Mouse (Mus musculus) ES-Bruce4 (cell line): Measurements from ENCODE around the gene Phf7. TPM values are rescaled to one million over a fixed set of nuclear protein-coding genes. Genes with fewer than 3 reads are reported as not detected.

ENCODE experiments used
- H3K27ac ChIP-seq: 2 replicates; pipeline ENCODE4 v1.5.1; 2012; ENCODE audit warnings: low read length, inconsistent platforms; ENCODE audit not compliant: insufficient read depth
- H3K27me3 ChIP-seq: 2 replicates; pipeline ENCODE4 v1.6.1; 2012; ENCODE audit warnings: mild to moderate bottlenecking, low read length, inconsistent platforms; ENCODE audit not compliant: control insufficient read depth, poor library complexity, insufficient read depth, severe bottlenecking
- H3K36me3 ChIP-seq: 2 replicates; pipeline ENCODE4 v1.6.1; 2012; ENCODE audit warnings: inconsistent platforms, mild to moderate bottlenecking, low read length, moderate library complexity; ENCODE audit not compliant: control insufficient read depth, poor library complexity, insufficient read depth, severe bottlenecking
- H3K4me1 ChIP-seq: one replicate; pipeline ENCODE4 v1.8.1; 2011; ENCODE audit warnings: low read length; ENCODE audit not compliant: control insufficient read depth, insufficient read depth
- H3K4me3 ChIP-seq: 2 replicates; pipeline ENCODE4 v1.5.1; 2011; ENCODE audit warnings: low read depth, mild to moderate bottlenecking, low read length
- H3K9ac ChIP-seq: 2 replicates; pipeline ENCODE4 v1.6.1; 2012; ENCODE audit warnings: low read depth, mild to moderate bottlenecking, inconsistent platforms; ENCODE audit not compliant: poor library complexity, severe bottlenecking
- H3K9me3 ChIP-seq: replicated peaks from 2 replicates; pipeline ENCODE4 v1.6.1; 2012; ENCODE audit warnings: mild to moderate bottlenecking, low read length, inconsistent platforms; ENCODE audit not compliant: control insufficient read depth, poor library complexity, insufficient read depth, severe bottlenecking
- CTCF ChIP-seq: IDR thresholded peaks from one replicate; pipeline ENCODE4 v1.8.1; 2011; ENCODE audit warnings: low read depth, low read length
- EP300 ChIP-seq: IDR thresholded peaks from 2 replicates; pipeline ENCODE4 v1.6.1; 2011; ENCODE audit warnings: low read depth, low read length; ENCODE audit not compliant: insufficient read depth
- POLR2A ChIP-seq: IDR thresholded peaks from one replicate; pipeline ENCODE4 v1.8.1; 2011; ENCODE audit warnings: low read length; ENCODE audit not compliant: insufficient read depth
- polyA plus RNA-seq: library from polyadenylated mRNA; stranded (reverse); fragments of >200 nt; gene quantifications from 2 replicates; pipeline ENCODE4 v1.2.4, GENCODE M21; 2011; ENCODE audit warnings: low read depth; ENCODE audit not compliant: missing spikeins, insufficient read depth, insufficient read length

The Phf7 gene
- 14.0 and 15.3 TPM in 2 replicates for polyA plus RNA-seq

- Histone ChIP-seq H3K36me3 (peaks cover 33% of the 10 kb centered on the region), H3K27me3 (no peaks in the 10 kb centered on the region), H3K27ac (peak within 1 kb of the TSS; percentile 83), H3K4me3 (peak within 1 kb of the TSS; percentile 91), H3K4me1 (no peaks in the 10 kb centered on the region), H3K9me3 (no peaks in the 10 kb centered on the region), H3K9ac (peak within 1 kb of the TSS; percentile 90)
- TF ChIP-seq CTCF, result no peak
- 0 out of 2 replicates have a peak, but pooled peaks have one; percentile 56 for TF ChIP-seq EP300
- TF ChIP-seq POLR2A, result peak; percentile 18
These were observed at the start of gene Phf7, which contains the start of gene Bap1 for GRCm38 (mm10) chr14:31251084-31251604. Phf7 (minus strand) TSS chr14:31251317. Bap1 (plus strand) TSS chr14:31251450.

DNA sequence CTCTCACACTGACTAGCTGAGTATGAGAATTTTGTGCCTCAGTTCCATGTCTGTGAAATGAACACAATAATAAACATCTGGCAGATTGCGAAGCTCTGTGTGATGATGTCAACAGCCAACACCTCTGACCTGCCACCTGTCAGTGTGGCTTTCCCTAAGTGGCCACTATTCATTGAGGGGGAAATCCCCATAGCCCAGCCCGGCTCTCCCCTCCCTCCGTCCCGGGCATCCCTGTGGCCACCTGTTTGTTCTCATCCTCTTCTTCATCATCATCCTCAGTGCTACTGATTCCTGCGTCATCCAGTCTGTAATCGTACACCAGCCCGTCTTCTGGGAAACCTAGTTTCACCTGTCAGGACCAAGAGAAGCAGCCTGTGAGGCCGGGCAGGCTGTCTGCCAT, 34.6 kb upstream of the Phf7 start:
- H3K4me3 ChIP-seq, result no peak overlapping the region
- H3K4me1 ChIP-seq, result no peaks in the 10 kb centered on the region
- TF ChIP-seq POLR2A (no peak), EP300 (no peak)
- no peaks in the 10 kb centered on the region for H3K9me3 ChIP-seq
- H3K36me3 ChIP-seq, result no peaks in the 10 kb centered on the region
- no peak overlapping the region for H3K9ac ChIP-seq
- H3K27me3 ChIP-seq, result no peaks in the 10 kb centered on the region
- H3K27ac ChIP-seq, result no peak overlapping the region

DNA sequence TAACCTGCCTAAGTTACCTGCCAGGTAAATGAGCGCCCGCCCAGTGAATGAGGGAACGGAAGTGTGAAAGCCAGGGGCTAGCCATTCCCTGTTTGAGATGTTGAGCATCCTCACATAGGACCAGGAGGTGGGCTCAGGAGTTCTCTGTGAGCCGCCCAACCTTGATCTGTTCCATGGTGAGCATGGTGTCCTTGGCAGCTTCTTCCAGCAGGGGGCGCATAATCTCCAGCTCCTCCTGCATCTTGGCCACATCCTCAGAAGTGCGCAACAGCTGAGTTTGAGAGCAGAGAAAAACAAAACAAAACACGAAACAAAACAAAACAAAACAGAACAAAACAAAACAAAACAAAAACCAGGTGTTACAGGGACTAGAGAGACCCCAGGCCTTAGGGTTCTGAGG, 21.0 kb upstream of the Phf7 start:
- no peaks in the 10 kb centered on the region for H3K36me3 ChIP-seq
- no peak overlapping the region for H3K27ac ChIP-seq
- H3K27me3 ChIP-seq, result no peaks in the 10 kb centered on the region
- H3K4me1 ChIP-seq, result no peaks in the 10 kb centered on the region
- no peak overlapping the region for H3K9ac ChIP-seq
- H3K4me3 ChIP-seq, result no peak overlapping the region
- no peaks in the 10 kb centered on the region for H3K9me3 ChIP-seq
- no peak for TF ChIP-seq EP300
- TF ChIP-seq POLR2A, result no peak
- TF ChIP-seq CTCF, result peak; percentile 96

DNA sequence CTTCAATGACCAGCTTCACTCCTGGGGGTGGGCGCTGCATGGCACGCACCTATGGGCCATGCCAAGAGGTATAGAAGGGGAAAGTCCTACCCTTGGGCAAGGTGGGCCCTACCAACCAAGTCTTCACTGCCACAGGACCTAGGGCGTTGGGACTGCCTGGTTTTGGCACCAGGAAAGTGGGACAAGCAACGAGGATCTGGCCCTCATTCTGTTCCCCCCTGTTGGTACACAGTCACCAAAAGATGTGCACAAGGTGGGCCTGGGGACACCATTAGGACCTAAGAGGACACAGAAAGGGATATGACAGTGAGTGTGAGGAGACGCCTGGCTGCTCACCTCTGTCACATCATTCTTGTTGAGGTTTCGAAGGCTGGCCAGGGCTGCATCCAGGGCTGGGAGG, 20.0 kb upstream of the Phf7 start:
- Histone ChIP-seq H3K36me3 (no peaks in the 10 kb centered on the region), H3K27ac (no peak overlapping the region)
- TF ChIP-seq CTCF (no peak), EP300 (no peak), POLR2A (no peak)

DNA sequence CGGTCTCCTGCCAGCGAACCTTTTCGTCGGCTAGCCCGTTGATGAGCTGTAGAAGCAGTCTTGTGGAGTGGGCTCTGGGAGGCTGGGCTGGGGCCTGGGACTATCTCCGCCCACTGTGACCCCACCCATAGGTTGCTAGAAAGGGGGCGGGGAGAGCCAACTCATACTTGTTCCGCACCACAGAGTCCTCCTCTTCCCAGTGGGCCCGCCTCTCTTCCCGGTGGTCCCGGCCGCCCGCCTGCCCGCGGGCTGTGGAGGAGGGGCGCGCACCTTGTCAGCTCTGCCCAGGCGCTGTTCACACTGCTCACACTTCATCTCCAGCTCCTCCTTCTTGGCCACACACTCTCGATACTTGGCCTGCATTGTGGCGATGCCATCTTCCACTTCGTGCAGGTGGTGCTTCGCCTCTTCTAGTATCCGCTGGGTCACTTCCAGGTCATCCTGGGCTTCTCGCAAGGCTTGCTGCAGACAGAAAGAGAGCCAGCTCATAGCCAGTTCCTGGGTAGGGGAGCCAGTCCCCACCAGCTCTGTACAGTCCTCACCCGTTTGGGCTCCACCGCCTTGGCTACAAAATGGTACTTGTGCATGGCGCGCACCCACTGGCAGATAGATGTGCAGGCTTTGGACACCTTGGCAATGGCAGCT, 18.5 kb upstream of the Phf7 start:
- Histone ChIP-seq H3K9me3 (no peaks in the 10 kb centered on the region), H3K27me3 (no peaks in the 10 kb centered on the region), H3K4me1 (no peaks in the 10 kb centered on the region), H3K4me3 (peak overlapping the region; percentile 50), H3K9ac (peak overlapping the region; percentile 1; the same call in 1 of the 2 replicates), H3K27ac (no peak overlapping the region), H3K36me3 (no peaks in the 10 kb centered on the region)
- peak; percentile 26 for TF ChIP-seq POLR2A
- 0 out of 2 replicates have a peak, but pooled peaks have one; percentile 36 for TF ChIP-seq EP300
- TF ChIP-seq CTCF, result no peak

More for the DNA sequence above, 20.0 kb upstream of the Phf7 start:
- Histone ChIP-seq H3K4me1 (no peaks in the 10 kb centered on the region), H3K27me3 (no peaks in the 10 kb centered on the region), H3K9ac (no peak overlapping the region), H3K4me3 (no peak overlapping the region), H3K9me3 (no peaks in the 10 kb centered on the region)

GRCm38 (mm10) chr14:31268301-31269001, 17.3 kb upstream of the Phf7 start:
- H3K4me1 ChIP-seq, result no peaks in the 10 kb centered on the region
- no peak for TF ChIP-seq POLR2A
- TF ChIP-seq EP300, result no peak
- TF ChIP-seq CTCF, result no peak
- H3K36me3 ChIP-seq, result no peaks in the 10 kb centered on the region
- H3K4me3 ChIP-seq, result no peak overlapping the region
- H3K9ac ChIP-seq, result no peak overlapping the region
- no peak overlapping the region for H3K27ac ChIP-seq
- no peaks in the 10 kb centered on the region for H3K9me3 ChIP-seq
- no peaks in the 10 kb centered on the region for H3K27me3 ChIP-seq
